Mouse (Mus musculus) retina, postnatal 1 day (tissue): ENCODE measurements at regions not wholly inside any gene's neighbourhood (a gene's known extent, or its start where the extent isn't known, plus 50 kb on each side); places are given as distances from the start of the nearest gene placed in this dataset.

Source experiments
- DNase-seq: peaks from one replicate; pipeline ENCODE4 v3.0.0-alpha.2; 2012

- DNase-seq: peak; percentile 81
These were observed 255.9 kb downstream of the Prdm2 start for GRCm38 (mm10) chr4:142956832-142957429.

DNA sequence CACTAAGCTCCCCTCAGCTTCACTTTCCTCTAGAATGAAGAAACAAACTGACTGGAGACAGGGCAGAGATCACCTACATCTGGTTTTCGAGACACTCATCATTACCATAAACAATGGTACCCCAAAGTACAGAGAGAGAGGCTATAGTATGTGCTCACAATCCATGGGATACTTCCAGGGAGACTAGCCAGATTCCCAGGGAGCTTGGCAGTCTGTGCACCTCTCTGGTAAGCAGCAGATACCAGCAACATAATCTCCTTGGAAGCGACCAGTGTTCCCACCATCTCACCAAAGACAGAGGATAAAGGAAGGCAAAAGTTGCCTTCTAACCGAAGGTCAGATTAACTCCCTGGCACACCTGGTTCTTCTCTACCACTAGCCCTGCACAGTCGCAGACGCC lies 256.4 kb downstream of the Prdm2 start:
- DNase-seq: no peak

- DNase-seq: no peak
These were observed 259.1 kb downstream of the Prdm2 start for GRCm38 (mm10) chr4:142953724-142954123.

- DNase-seq: no peak
These were observed 259.9 kb downstream of the Prdm2 start for GRCm38 (mm10) chr4:142952879-142953278.

DNA sequence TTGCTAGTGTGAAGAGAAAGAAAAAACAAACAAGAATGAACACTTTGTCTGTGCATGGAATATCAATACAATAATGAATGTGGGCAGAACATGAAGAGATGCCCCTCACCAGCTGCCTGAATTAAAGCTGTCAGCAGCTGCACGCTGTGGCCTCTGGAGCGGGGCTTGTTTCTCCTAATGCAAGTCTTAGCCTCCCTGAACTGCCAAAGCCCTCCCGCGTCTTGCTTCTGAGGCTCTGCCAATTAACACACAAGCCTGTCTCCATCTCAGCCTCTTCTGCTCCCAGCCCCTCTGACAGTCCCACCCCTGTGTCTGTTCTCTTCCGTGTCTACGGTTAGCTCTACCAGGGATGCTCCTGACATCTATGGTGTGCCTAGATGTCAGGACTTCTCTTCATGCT lies 265.1 kb downstream of the Prdm2 start:
- peak; percentile 56 for DNase-seq

GRCm38 (mm10) chr4:142933627-142934026 lies 279.2 kb downstream of the Prdm2 start:
- peak; percentile 30 for DNase-seq

- no peak for DNase-seq
These were observed 283.6 kb downstream of the Prdm2 start for GRCm38 (mm10) chr4:142929245-142929644.

GRCm38 (mm10) chr4:142927328-142928108 lies 285.3 kb downstream of the Prdm2 start:
- DNase-seq: peak; percentile 25

GRCm38 (mm10) chr4:142925111-142925510 lies 287.7 kb downstream of the Prdm2 start:
- no peak for DNase-seq

DNA sequence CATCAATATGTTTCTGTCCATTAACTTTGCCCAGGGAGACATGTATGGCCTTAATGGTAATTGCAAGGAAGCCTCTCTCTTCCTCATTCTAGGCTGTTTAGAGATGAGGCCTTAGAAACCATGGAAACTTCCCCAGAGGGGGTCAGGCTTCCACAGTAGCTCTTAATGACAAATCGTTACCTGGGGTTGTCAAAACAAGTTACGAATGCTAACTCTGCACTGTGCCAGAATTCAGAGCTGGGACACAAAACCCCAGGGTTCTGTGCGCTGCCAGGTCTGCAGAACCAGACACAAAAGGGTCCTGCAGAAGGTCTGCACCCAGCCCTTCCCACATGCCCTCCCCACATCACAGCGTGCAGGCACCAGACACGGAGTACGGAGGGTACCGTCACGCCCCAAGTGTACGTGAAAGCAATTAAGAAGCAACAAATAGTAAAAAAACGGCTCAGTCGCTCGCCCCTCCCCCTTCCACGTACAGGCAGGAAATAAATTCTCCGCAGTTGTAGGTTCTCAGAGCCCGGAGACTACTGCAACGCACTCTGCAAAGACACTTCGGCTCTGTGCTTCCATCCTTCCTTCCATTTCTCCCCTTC lies 303.3 kb downstream of the Prdm2 start:
- peak; percentile 33 for DNase-seq

DNA sequence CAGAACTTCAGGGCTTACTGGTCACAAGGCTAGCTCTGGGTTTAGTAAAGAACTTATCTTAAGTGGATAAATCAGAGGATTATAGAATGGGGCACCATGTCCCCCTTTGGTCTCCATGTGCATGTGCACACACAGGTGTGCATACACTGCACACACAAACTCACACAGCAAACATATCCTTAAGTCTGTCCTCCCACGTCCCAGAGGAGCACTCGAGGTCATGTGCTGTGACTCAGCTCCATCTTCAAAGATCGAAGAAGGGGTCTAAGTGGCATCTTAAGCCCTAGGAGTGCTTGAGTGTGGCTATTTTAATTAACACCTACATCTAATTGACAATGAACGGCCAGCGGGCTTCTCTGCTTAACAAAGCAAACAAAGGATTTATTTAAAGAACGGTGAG lies 304.0 kb downstream of the Prdm2 start:
- DNase-seq: no peak

DNA sequence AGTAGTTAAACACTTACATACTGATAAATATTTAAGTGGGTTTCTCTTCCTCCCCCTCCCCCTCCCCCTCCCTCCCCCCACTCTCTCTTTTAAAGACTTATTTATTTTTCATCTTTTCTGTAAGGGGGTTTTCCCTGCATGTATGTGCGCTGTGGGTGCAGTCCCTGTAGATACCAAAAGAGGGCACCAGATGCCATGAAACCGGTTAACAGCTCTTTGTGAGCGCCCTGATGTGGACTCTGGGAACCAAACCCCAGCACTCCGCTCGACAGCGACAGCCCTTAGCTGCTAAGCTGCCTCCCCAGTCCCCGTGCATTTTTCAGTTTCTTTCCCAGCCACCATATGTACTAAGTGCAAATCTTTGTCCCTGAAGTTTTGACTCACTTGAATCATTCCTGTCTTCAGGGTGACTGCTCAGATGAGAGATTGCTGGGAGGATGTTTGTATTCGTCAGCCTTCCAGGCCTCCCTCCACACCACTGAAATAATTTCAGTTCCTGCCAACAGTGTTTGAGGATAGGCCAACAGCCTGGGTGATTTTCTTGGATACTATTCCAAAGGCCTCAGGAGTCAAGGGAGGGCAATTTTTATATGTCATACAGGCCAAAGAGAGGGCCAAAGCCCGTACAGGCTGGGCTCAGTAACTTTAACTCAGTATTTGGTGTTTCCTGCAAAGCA lies 309.3 kb downstream of the Prdm2 start:
- DNase-seq: no peak

DNA sequence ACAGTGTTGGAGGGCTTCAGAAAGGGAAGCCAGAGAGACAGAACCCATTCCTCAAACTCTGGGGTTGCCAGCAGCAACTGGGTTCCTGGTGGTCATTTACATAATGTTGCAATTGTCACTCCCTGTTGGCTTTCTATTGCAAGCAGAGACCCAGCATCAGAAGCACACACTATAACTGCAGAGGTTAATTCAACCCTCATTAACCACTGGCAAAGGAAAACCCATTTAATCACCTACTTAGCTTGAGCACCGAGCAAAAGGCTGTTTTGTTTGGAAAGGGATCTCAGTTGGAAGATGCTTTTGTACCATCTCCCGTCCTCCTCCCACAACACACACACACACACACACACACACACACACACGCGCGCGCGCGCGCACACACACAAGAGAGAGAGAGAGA lies 312.0 kb downstream of the Prdm2 start:
- DNase-seq: no peak

DNA sequence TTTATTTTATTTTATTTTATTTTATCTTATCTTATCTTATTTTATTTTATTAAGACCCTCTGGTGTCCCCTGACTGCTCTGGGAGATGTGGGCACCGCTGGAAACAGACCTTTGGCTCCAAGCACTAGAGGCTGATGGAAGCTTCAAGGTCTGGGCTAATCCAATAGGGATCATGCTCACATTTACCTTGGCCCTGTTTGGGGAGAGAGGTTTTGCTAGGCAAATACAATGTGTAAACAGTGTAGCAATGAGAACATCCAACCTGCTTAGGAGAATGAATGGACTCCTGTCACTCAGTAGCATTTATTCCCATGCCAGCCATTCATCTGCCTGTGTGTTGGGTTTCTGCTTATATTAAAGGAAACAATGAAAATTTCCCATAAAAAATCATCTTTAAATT lies 313.8 kb downstream of the Prdm2 start:
- no peak for DNase-seq

- no peak for DNase-seq
These were observed 322.1 kb downstream of the Prdm2 start for GRCm38 (mm10) chr4:142890711-142891110.

GRCm38 (mm10) chr4:142888891-142889290 lies 323.9 kb downstream of the Prdm2 start:
- DNase-seq: no peak

- DNase-seq: peak; percentile 24
These were observed 324.9 kb downstream of the Prdm2 start for GRCm38 (mm10) chr4:142887876-142888275.

DNA sequence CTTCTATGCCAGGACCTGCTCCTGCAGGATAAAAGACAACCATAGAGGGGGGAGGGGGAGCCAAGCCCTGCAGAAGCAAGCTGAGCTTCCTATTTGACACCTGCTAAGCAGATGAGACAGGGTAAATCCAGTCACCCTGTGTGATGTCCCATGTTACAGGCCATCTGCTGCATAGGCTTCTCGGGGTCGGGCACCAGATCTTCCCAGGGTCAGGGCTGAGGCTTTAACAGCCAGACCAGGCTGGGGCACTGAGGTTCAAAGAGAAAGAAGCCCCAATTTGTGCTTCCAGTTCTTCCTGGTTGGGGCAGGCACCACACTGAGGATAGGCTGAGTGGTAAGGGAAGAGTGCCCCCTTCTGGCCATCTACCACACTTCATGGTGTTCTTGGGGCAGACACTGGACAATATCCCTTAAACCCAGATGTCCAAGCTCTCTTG lies 332.5 kb downstream of the Prdm2 start:
- peak; percentile 82 for DNase-seq

GRCm38 (mm10) chr4:142876151-142876550 lies 336.6 kb downstream of the Prdm2 start:
- no peak for DNase-seq

DNA sequence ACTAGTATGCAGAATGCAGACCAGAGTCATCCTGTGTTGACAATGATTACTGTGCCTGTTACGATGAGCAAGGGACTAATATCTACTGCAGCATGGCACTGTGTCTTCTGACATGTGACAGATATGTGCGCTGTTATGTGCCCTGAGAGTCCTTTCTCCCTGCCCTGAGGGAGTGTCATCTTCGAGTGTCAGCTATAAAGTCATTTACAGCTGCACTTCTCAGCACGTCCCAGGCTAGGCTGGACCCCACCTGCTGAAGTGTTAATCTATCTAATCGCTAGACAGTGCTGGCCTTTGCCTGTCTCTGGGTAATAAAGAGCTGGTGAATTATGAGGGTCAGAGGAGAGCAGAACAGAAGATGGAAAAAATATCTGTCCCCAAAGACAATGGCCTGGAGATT lies 337.7 kb downstream of the Prdm2 start:
- DNase-seq: no peak

DNA sequence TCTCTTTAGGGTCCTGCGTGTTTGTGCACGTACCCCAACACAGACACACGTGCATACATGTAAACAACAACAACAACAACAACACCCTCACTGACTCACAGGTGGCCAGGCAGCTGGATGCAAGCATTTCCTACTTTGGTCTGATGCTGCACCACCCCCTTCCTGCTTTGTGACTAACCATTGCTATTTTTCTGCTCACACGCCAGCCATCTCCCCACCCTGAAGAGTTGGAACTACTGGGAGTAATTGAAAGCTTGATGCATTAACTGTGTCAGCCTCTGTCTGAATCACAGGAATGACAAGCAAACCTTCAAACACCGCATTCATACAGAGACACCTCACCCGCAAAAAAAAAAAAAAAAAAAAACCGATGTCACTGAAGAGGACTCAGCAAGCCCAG lies 346.5 kb downstream of the Prdm2 start:
- DNase-seq: no peak

GRCm38 (mm10) chr4:142865593-142865992 lies 347.2 kb downstream of the Prdm2 start:
- DNase-seq: no peak

DNA sequence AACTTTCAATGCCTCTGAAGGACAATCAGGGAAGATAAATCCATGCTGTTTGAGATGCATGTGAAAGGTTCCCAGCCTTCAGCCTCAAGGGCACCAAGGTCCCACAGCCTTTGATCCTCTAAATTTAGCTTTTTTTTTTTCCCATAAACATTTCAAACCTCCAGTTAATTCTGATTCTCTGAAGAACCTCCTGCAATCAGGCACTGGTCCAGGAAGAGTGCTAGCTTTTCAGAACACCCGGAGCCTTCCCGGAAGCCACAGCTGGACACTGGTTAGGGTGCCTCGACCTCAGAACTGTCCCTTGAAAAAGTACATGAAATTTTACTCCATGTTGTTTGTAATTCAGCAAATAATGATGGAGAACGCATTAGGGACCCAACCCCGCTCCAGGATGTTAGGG lies 348.9 kb downstream of the Prdm2 start:
- no peak for DNase-seq

DNA sequence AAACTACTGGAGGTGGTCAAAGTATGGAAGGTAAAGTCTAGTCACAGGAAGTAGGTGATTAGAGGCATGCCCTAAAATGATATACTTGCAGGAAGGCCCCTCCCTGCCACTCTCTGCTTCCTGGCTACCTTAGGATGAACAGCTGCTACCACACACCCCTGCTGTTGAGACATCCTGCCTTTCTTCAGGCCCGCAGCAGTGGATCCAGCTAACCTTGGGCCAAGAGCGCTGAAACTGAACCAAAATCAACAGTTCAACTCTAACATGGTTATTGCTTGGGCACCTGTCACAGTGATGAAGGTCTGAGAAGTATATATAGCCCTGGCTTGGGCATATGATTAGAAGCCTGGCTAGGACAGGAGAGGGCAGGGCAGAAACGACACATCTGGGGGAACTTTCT lies 352.4 kb downstream of the Prdm2 start:
- no peak for DNase-seq
